Mouse (Mus musculus) embryonic facial prominence, embryonic 10.5 days (tissue): ENCODE measurements around the gene Trak1. TPM values are rescaled to one million over a fixed set of nuclear protein-coding genes. Genes with fewer than 3 reads are reported as not detected.

Experiments used
- DNase-seq: peaks from one replicate; pipeline ENCODE4 v3.0.0-alpha.2; 2017; ENCODE audit warnings: low spot score
- H3K27ac ChIP-seq: fragments of 300-500 bp; sonication (generic); replicated peaks from 2 replicates; pipeline ENCODE4 v1.5.1; 2016; ENCODE audit warnings: mild to moderate bottlenecking
- H3K27me3 ChIP-seq: fragments of 300-500 bp; sonication (generic); replicated peaks from 2 replicates; pipeline ENCODE4 v1.6.1; 2016; ENCODE audit warnings: low read depth, mild to moderate bottlenecking; ENCODE audit not compliant: poor library complexity, severe bottlenecking
- H3K36me3 ChIP-seq: fragments of 300-500 bp; sonication (generic); replicated peaks from 2 replicates; pipeline ENCODE4 v1.6.1; 2016; ENCODE audit warnings: mild to moderate bottlenecking, moderate library complexity
- H3K4me1 ChIP-seq: fragments of 300-500 bp; sonication (generic); 2 replicates; pipeline ENCODE4 v1.6.1; 2016
- H3K4me3 ChIP-seq: fragments of 300-500 bp; sonication (generic); 2 replicates; pipeline ENCODE4 v1.5.1; 2016; ENCODE audit warnings: mild to moderate bottlenecking, moderate library complexity
- H3K9me3 ChIP-seq: fragments of 300-500 bp; sonication (generic); 2 replicates; pipeline ENCODE4 v1.6.1; 2016; ENCODE audit warnings: mild to moderate bottlenecking
- WGBS: fragments of 180-500 bp; shearing (Covaris S2); methylation state at CpG from one replicate; pipeline ENCODE4 v1.1.7; 2016; 5-methylcytosine and 5-hydroxymethylcytosine counted together
- polyA plus RNA-seq: library from polyadenylated mRNA; unstranded; fragments of >200 nt; fragmentation: Nextera tagmentation; extraction: Ambion mirVana; gene quantifications from 2 replicates; pipeline ENCODE4 v1.2.1, GENCODE M21; 2016

Trak1 gene
- polyA plus RNA-seq, 1 experiment from 2014 or later: 14.1 TPM

- peaks cover 58% of the 10 kb centered on the region for H3K4me1 ChIP-seq
- H3K36me3 ChIP-seq: peaks cover 8% of the 10 kb centered on the region
- no peak for DNase-seq
- WGBS: 91% methylated on average over 5 of the region's 5 CpGs
- peak overlapping the region; percentile 35 for H3K27ac ChIP-seq
- no peaks in the 10 kb centered on the region for H3K9me3 ChIP-seq
- no peaks in the 10 kb centered on the region for H3K27me3 ChIP-seq
- H3K4me3 ChIP-seq: no peak overlapping the region
Observed at GRCm38 (mm10) chr9:121330065-121330464, 32.8 kb downstream of the Trak1 start.

- WGBS: 30% methylated on average over 5 of the region's 5 CpGs
- H3K9me3 ChIP-seq: no peaks in the 10 kb centered on the region
Observed at GRCm38 (mm10) chr9:121331438-121331837, 34.1 kb downstream of the Trak1 start.

GRCm38 (mm10) chr9:121331878-121332630 lies 34.8 kb downstream of the Trak1 start:
- Histone ChIP-seq H3K9me3 (no peaks in the 10 kb centered on the region), H3K27me3 (no peaks in the 10 kb centered on the region), H3K4me3 (peak overlapping the region; percentile 43), H3K4me1 (peaks cover 78% of the 10 kb centered on the region), H3K36me3 (peaks cover 8% of the 10 kb centered on the region), H3K27ac (peak overlapping the region; percentile 89)
- WGBS: under 1% methylated on average over 8 of the region's 8 CpGs
- DNase-seq: peak; percentile 87

More at GRCm38 (mm10) chr9:121331438-121331837, 34.1 kb downstream of the Trak1 start:
- Histone ChIP-seq H3K36me3 (peaks cover 8% of the 10 kb centered on the region), H3K4me1 (peaks cover 72% of the 10 kb centered on the region), H3K4me3 (no peak overlapping the region), H3K27ac (peak overlapping the region; percentile 89), H3K27me3 (no peaks in the 10 kb centered on the region)
- DNase-seq: no peak

GRCm38 (mm10) chr9:121333559-121333958 lies 36.3 kb downstream of the Trak1 start:
- H3K27me3 ChIP-seq: no peaks in the 10 kb centered on the region
- DNase-seq: no peak
- H3K36me3 ChIP-seq: peaks cover 4% of the 10 kb centered on the region
- H3K4me1 ChIP-seq: peaks cover 92% of the 10 kb centered on the region
- no peaks in the 10 kb centered on the region for H3K9me3 ChIP-seq
- WGBS: 84% methylated on average over 5 of the region's 5 CpGs
- H3K27ac ChIP-seq: peak overlapping the region; percentile 89
- H3K4me3 ChIP-seq: no peak overlapping the region

GRCm38 (mm10) chr9:121334311-121334851 lies 37.1 kb downstream of the Trak1 start:
- no peak for DNase-seq
- no peak overlapping the region for H3K4me3 ChIP-seq
- H3K9me3 ChIP-seq: no peaks in the 10 kb centered on the region
- H3K4me1 ChIP-seq: peaks cover 86% of the 10 kb centered on the region
- H3K27ac ChIP-seq: peak overlapping the region; percentile 89
- H3K36me3 ChIP-seq: no peaks in the 10 kb centered on the region
- H3K27me3 ChIP-seq: no peaks in the 10 kb centered on the region
- 52% methylated on average over 8 of the region's 8 CpGs for WGBS

- DNase-seq: no peak
- WGBS: 56% methylated on average over 7 of the region's 7 CpGs
- peaks cover 78% of the 10 kb centered on the region for H3K4me1 ChIP-seq
- no peaks in the 10 kb centered on the region for H3K36me3 ChIP-seq
- H3K27ac ChIP-seq: peak overlapping the region; percentile 79
- H3K4me3 ChIP-seq: no peak overlapping the region
- no peaks in the 10 kb centered on the region for H3K27me3 ChIP-seq
- H3K9me3 ChIP-seq: no peaks in the 10 kb centered on the region
Observed at GRCm38 (mm10) chr9:121335568-121335967, 38.3 kb downstream of the Trak1 start.

- no peaks in the 10 kb centered on the region for H3K9me3 ChIP-seq
- H3K4me3 ChIP-seq: no peak overlapping the region
- H3K27ac ChIP-seq: peak overlapping the region; percentile 79
- H3K36me3 ChIP-seq: no peaks in the 10 kb centered on the region
- H3K27me3 ChIP-seq: no peaks in the 10 kb centered on the region
- peaks cover 73% of the 10 kb centered on the region for H3K4me1 ChIP-seq
- WGBS: 90% methylated on average over 15 of the region's 15 CpGs
- DNase-seq: no peak
Observed at GRCm38 (mm10) chr9:121336324-121336946, 39.1 kb downstream of the Trak1 start.

- H3K27ac ChIP-seq: peak overlapping the region; percentile 68
- no peaks in the 10 kb centered on the region for H3K36me3 ChIP-seq
- 53% methylated on average over 9 of the region's 9 CpGs for WGBS
- peaks cover 73% of the 10 kb centered on the region for H3K4me1 ChIP-seq
- no peaks in the 10 kb centered on the region for H3K9me3 ChIP-seq
- no peak overlapping the region for H3K4me3 ChIP-seq
- DNase-seq: peak; percentile 42
- no peaks in the 10 kb centered on the region for H3K27me3 ChIP-seq
Observed at GRCm38 (mm10) chr9:121337216-121337937, 40.1 kb downstream of the Trak1 start.

GRCm38 (mm10) chr9:121337938-121338289 lies 40.6 kb downstream of the Trak1 start:
- Histone ChIP-seq H3K4me1 (peaks cover 73% of the 10 kb centered on the region), H3K27ac (peak overlapping the region; percentile 68), H3K36me3 (no peaks in the 10 kb centered on the region), H3K4me3 (no peak overlapping the region), H3K27me3 (no peaks in the 10 kb centered on the region), H3K9me3 (no peaks in the 10 kb centered on the region)
- DNase-seq: no peak
- 82% methylated on average over 3 of the region's 3 CpGs for WGBS

GRCm38 (mm10) chr9:121341832-121342231 lies 44.5 kb downstream of the Trak1 start:
- no peaks in the 10 kb centered on the region for H3K9me3 ChIP-seq
- 45% methylated on average over 7 of the region's 7 CpGs for WGBS
- H3K27ac ChIP-seq: peak overlapping the region; percentile 54
- no peaks in the 10 kb centered on the region for H3K27me3 ChIP-seq
- peak; percentile 70 for DNase-seq
- H3K4me3 ChIP-seq: 0 out of 2 replicates have a peak overlapping the region, but pooled peaks have one; percentile 21
- no peaks in the 10 kb centered on the region; the same call in 1 of the 2 replicates for H3K36me3 ChIP-seq
- H3K4me1 ChIP-seq: peaks cover 52% of the 10 kb centered on the region

- H3K36me3 ChIP-seq: no peaks in the 10 kb centered on the region; the same call in 1 of the 2 replicates
- no peak overlapping the region for H3K4me3 ChIP-seq
- no peaks in the 10 kb centered on the region for H3K27me3 ChIP-seq
- peaks cover 48% of the 10 kb centered on the region for H3K4me1 ChIP-seq
- no peaks in the 10 kb centered on the region for H3K9me3 ChIP-seq
- 91% methylated on average over 5 of the region's 5 CpGs for WGBS
- H3K27ac ChIP-seq: peak overlapping the region; percentile 41
- no peak for DNase-seq
Observed at GRCm38 (mm10) chr9:121342510-121343110, 45.3 kb downstream of the Trak1 start.
